Mouse (Mus musculus) bone marrow, adult 2 months (tissue): ENCODE measurements around the gene Smyd1. TPM values are rescaled to one million over a fixed set of nuclear protein-coding genes. Genes with fewer than 3 reads are reported as not detected.

Experiments
- H3K27ac ChIP-seq: fragments of 200-500 bp; 2 replicates; pipeline ENCODE4 v1.5.1; 2012; ENCODE audit warnings: low read depth, mild to moderate bottlenecking, control low read depth, inconsistent platforms, low read length; ENCODE audit not compliant: control insufficient read depth, poor library complexity, insufficient read depth
- H3K4me1 ChIP-seq: fragments of 200-500 bp; 2 replicates; pipeline ENCODE4 v1.6.1; 2011; ENCODE audit warnings: low read length; ENCODE audit not compliant: control insufficient read depth, insufficient read depth
- H3K4me3 ChIP-seq: fragments of 200-500 bp; replicated peaks from 2 replicates; pipeline ENCODE3; 2011; ENCODE audit warnings: mild to moderate bottlenecking, low read depth, low read length, control low read depth; ENCODE audit not compliant: control insufficient read depth
- CTCF ChIP-seq: fragments of 200-500 bp; IDR thresholded peaks from 2 replicates; pipeline ENCODE4 v1.5.1; 2011; ENCODE audit warnings: low read length, control low read depth; ENCODE audit not compliant: control insufficient read depth, insufficient read depth
- POLR2A ChIP-seq: fragments of 200-500 bp; IDR thresholded peaks from 2 replicates; pipeline ENCODE4 v1.6.1; 2011; ENCODE audit warnings: low read depth, mild to moderate bottlenecking, control low read depth, low read length, borderline replicate concordance; ENCODE audit not compliant: control insufficient read depth
- WGBS: fragments of 180-500 bp; shearing (Covaris S2); methylation state at CpG from one replicate; pipeline ENCODE4 v1.1.7; 2018; 5-methylcytosine and 5-hydroxymethylcytosine counted together
- polyA plus RNA-seq: library from polyadenylated mRNA; stranded (reverse); fragments of >200 nt; gene quantifications from 2 replicates; pipeline ENCODE4 v1.2.4, GENCODE M21; 2011; ENCODE audit warnings: low replicate concordance; ENCODE audit not compliant: missing spikeins, insufficient read depth, insufficient read length

Smyd1 gene
- polyA plus RNA-seq, 1 experiment: 0.45 TPM

GRCm38 (mm10) chr6:71258562-71258961 is 63.5 kb downstream of the Smyd1 start:
- TF ChIP-seq CTCF: no peak
- TF ChIP-seq POLR2A: no peak
- 28% methylated on average over 2 of the region's 2 CpGs for WGBS
- H3K4me3 ChIP-seq: no peak overlapping the region
- no peak overlapping the region for H3K27ac ChIP-seq
- H3K4me1 ChIP-seq: no peaks in the 10 kb centered on the region

- no peak for TF ChIP-seq POLR2A
- TF ChIP-seq CTCF: no peak
- H3K27ac ChIP-seq: no peak overlapping the region
- 63% methylated on average over 1 of the region's 1 CpGs for WGBS
- no peaks in the 10 kb centered on the region for H3K4me1 ChIP-seq
- H3K4me3 ChIP-seq: no peak overlapping the region
Observed at GRCm38 (mm10) chr6:71257375-71257774, 64.7 kb downstream of the Smyd1 start.

- H3K4me3 ChIP-seq: no peak overlapping the region
- 88% methylated on average over 10 of the region's 10 CpGs for WGBS
- TF ChIP-seq POLR2A (no peak), CTCF (no peak)
- no peak overlapping the region for H3K27ac ChIP-seq
- H3K4me1 ChIP-seq: no peaks in the 10 kb centered on the region
Observed at GRCm38 (mm10) chr6:71256166-71256565, 65.9 kb downstream of the Smyd1 start.

GRCm38 (mm10) chr6:71254456-71254855 is 67.6 kb downstream of the Smyd1 start:
- TF ChIP-seq POLR2A (no peak), CTCF (no peak)
- Histone ChIP-seq H3K4me1 (no peaks in the 10 kb centered on the region), H3K4me3 (no peak overlapping the region), H3K27ac (no peak overlapping the region)
- 87% methylated on average over 6 of the region's 6 CpGs for WGBS

GRCm38 (mm10) chr6:71250951-71251350 is 71.1 kb downstream of the Smyd1 start:
- H3K4me1 ChIP-seq: no peaks in the 10 kb centered on the region
- H3K27ac ChIP-seq: no peak overlapping the region
- 67% methylated on average over 8 of the region's 8 CpGs for WGBS
- TF ChIP-seq POLR2A (no peak), CTCF (no peak)
- H3K4me3 ChIP-seq: no peak overlapping the region

GRCm38 (mm10) chr6:71249615-71250014 is 72.4 kb downstream of the Smyd1 start:
- Histone ChIP-seq H3K27ac (no peak overlapping the region), H3K4me1 (no peaks in the 10 kb centered on the region), H3K4me3 (no peak overlapping the region)
- TF ChIP-seq CTCF (no peak), POLR2A (no peak)
- 72% methylated on average over 3 of the region's 3 CpGs for WGBS

GRCm38 (mm10) chr6:71248420-71248819 is 73.6 kb downstream of the Smyd1 start:
- Histone ChIP-seq H3K4me1 (no peaks in the 10 kb centered on the region), H3K27ac (no peak overlapping the region), H3K4me3 (no peak overlapping the region)
- WGBS: 80% methylated on average over 1 of the region's 1 CpGs
- no peak for TF ChIP-seq POLR2A
- no peak for TF ChIP-seq CTCF

GRCm38 (mm10) chr6:71243258-71243657 is 78.8 kb downstream of the Smyd1 start:
- H3K4me3 ChIP-seq: no peak overlapping the region
- no peak overlapping the region for H3K27ac ChIP-seq
- TF ChIP-seq POLR2A (no peak), CTCF (no peak)
- H3K4me1 ChIP-seq: no peaks in the 10 kb centered on the region
- WGBS: 81% methylated on average over 3 of the region's 3 CpGs

- Histone ChIP-seq H3K4me3 (no peak overlapping the region), H3K27ac (no peak overlapping the region), H3K4me1 (no peaks in the 10 kb centered on the region)
- TF ChIP-seq POLR2A: no peak
- TF ChIP-seq CTCF: no peak
- 74% methylated on average over 1 of the region's 1 CpGs for WGBS
Observed at GRCm38 (mm10) chr6:71242811-71243210, 79.2 kb downstream of the Smyd1 start.
